Mouse (Mus musculus) liver, embryonic 16.5 days (tissue): ENCODE results near the gene Fars2. TPM values are rescaled to one million over a fixed set of nuclear protein-coding genes. Genes with fewer than 3 reads are reported as not detected.

ENCODE experiments used
- ATAC-seq: fragments of 200-750 bp; cut with Nextera tagmentation; 2 replicates; pipeline ENCODE4 v1.8.0; 2017; ENCODE audit warnings: low read depth, mild to moderate bottlenecking, moderate number of reproducible peaks, moderate library complexity
- H3K27ac ChIP-seq: fragments of 300-500 bp; sonication (generic); 2 replicates; pipeline ENCODE4 v1.5.1; 2014; ENCODE audit warnings: mild to moderate bottlenecking, low read length
- H3K27me3 ChIP-seq: fragments of 300-500 bp; sonication (generic); 2 replicates; pipeline ENCODE4 v1.6.1; 2014; ENCODE audit warnings: low read depth, low read length, mixed read lengths; ENCODE audit not compliant: control insufficient read depth, insufficient read depth
- H3K36me3 ChIP-seq: fragments of 300-500 bp; sonication (generic); 2 replicates; pipeline ENCODE4 v1.6.1; 2014; ENCODE audit warnings: mild to moderate bottlenecking; ENCODE audit not compliant: control insufficient read depth, insufficient read depth
- H3K4me1 ChIP-seq: fragments of 300-500 bp; sonication (generic); 2 replicates; pipeline ENCODE4 v1.6.1; 2014; ENCODE audit warnings: low read depth, low read length, mixed read lengths; ENCODE audit not compliant: control insufficient read depth
- H3K4me2 ChIP-seq: fragments of 300-500 bp; sonication (generic); 2 replicates; pipeline ENCODE4 v1.6.1; 2014; ENCODE audit warnings: low read depth, low read length, mixed read lengths
- H3K4me3 ChIP-seq: fragments of 300-500 bp; sonication (generic); 2 replicates; pipeline ENCODE4 v1.5.1; 2014; ENCODE audit warnings: low read depth, mild to moderate bottlenecking, low read length
- H3K9ac ChIP-seq: fragments of 300-500 bp; sonication (generic); 2 replicates; pipeline ENCODE4 v1.6.1; 2014; ENCODE audit warnings: low read depth, low read length
- H3K9me3 ChIP-seq: fragments of 300-500 bp; sonication (generic); replicated peaks from 2 replicates; pipeline ENCODE4 v1.6.1; 2016; ENCODE audit warnings: low read length; ENCODE audit not compliant: control insufficient read depth
- WGBS: fragments of 180-500 bp; shearing (Covaris S2); extraction: QIAGEN DNeasy Blood & Tissue Kit; methylation state at CpG from one replicate; pipeline ENCODE4 v1.1.7; 2014; ENCODE audit not compliant: insufficient replicate concordance; 5-methylcytosine and 5-hydroxymethylcytosine counted together
- polyA plus RNA-seq: library from polyadenylated mRNA; unstranded; fragments of >200 nt; fragmentation: Nextera tagmentation; extraction: Ambion mirVana; gene quantifications from 2 replicates; pipeline ENCODE4 v1.2.1, GENCODE M21; 2015

The Fars2 gene
- polyA plus RNA-seq, 1 experiment from 2014 or later, result 26.0 TPM

- whole genome bisulfite sequencing, result 2% methylated on average over 40 of the region's 40 CpGs
- Histone ChIP-seq H3K4me1 (peaks cover 3% of the 10 kb centered on the region), H3K4me2 (peak overlapping the region; percentile 41), H3K9me3 (no peaks in the 10 kb centered on the region), H3K4me3 (no peak overlapping the region), H3K36me3 (no peaks in the 10 kb centered on the region), H3K9ac (no peak overlapping the region), H3K27me3 (peaks cover 77% of the 10 kb centered on the region), H3K27ac (no peak overlapping the region)
- no peak for ATAC-seq
Measured at GRCm38 (mm10) chr13:36724533-36725470, 607.6 kb downstream of the Fars2 start.

- ATAC-seq, result no peak
- Histone ChIP-seq H3K27me3 (peaks cover 86% of the 10 kb centered on the region), H3K4me2 (no peak overlapping the region), H3K9ac (no peak overlapping the region), H3K36me3 (no peaks in the 10 kb centered on the region), H3K4me3 (no peak overlapping the region), H3K27ac (no peak overlapping the region), H3K9me3 (no peaks in the 10 kb centered on the region), H3K4me1 (peaks cover 3% of the 10 kb centered on the region)
- 5% methylated on average over 8 of the region's 8 CpGs for WGBS
Measured at GRCm38 (mm10) chr13:36725881-36726280, 608.7 kb downstream of the Fars2 start.

GRCm38 (mm10) chr13:36726551-36726950 lies 609.3 kb downstream of the Fars2 start:
- H3K9me3 ChIP-seq, result no peaks in the 10 kb centered on the region

GRCm38 (mm10) chr13:36726951-36727778 lies 610.0 kb downstream of the Fars2 start:
- Histone ChIP-seq H3K27ac (no peak overlapping the region), H3K4me3 (peak overlapping the region; percentile 28; the same call in 1 of the 2 replicates), H3K4me2 (peak overlapping the region; percentile 26; the same call in 1 of the 2 replicates), H3K9me3 (no peaks in the 10 kb centered on the region), H3K4me1 (peaks cover 3% of the 10 kb centered on the region), H3K36me3 (no peaks in the 10 kb centered on the region), H3K9ac (no peak overlapping the region), H3K27me3 (peaks cover 94% of the 10 kb centered on the region)
- no peak for ATAC-seq
- WGBS, result 2% methylated on average over 34 of the region's 34 CpGs

More at GRCm38 (mm10) chr13:36726551-36726950, 609.3 kb downstream of the Fars2 start:
- Histone ChIP-seq H3K36me3 (no peaks in the 10 kb centered on the region), H3K27me3 (peaks cover 92% of the 10 kb centered on the region), H3K9ac (no peak overlapping the region), H3K4me2 (no peak overlapping the region), H3K4me3 (no peak overlapping the region), H3K4me1 (peaks cover 3% of the 10 kb centered on the region), H3K27ac (no peak overlapping the region)
- ATAC-seq, result no peak
- 5% methylated on average over 24 of the region's 24 CpGs for WGBS

GRCm38 (mm10) chr13:36727779-36728470 lies 610.7 kb downstream of the Fars2 start:
- Histone ChIP-seq H3K9me3 (no peaks in the 10 kb centered on the region), H3K27ac (no peak overlapping the region), H3K4me2 (peak overlapping the region; percentile 26; the same call in 1 of the 2 replicates), H3K4me3 (peak overlapping the region; percentile 28; the same call in 1 of the 2 replicates), H3K27me3 (peaks cover 94% of the 10 kb centered on the region), H3K36me3 (no peaks in the 10 kb centered on the region), H3K9ac (no peak overlapping the region), H3K4me1 (peaks cover 3% of the 10 kb centered on the region)
- 2% methylated on average over 21 of the region's 23 CpGs for WGBS
- ATAC-seq, result no peak

- H3K36me3 ChIP-seq, result no peaks in the 10 kb centered on the region
- H3K27ac ChIP-seq, result no peak overlapping the region
- H3K9ac ChIP-seq, result no peak overlapping the region
- peaks cover 94% of the 10 kb centered on the region for H3K27me3 ChIP-seq
- H3K4me3 ChIP-seq, result no peak overlapping the region
- H3K4me1 ChIP-seq, result peaks cover 3% of the 10 kb centered on the region
- H3K4me2 ChIP-seq, result no peak overlapping the region
- ATAC-seq, result no peak
- WGBS, result 13% methylated on average over 5 of the region's 5 CpGs
- no peaks in the 10 kb centered on the region for H3K9me3 ChIP-seq
Measured at GRCm38 (mm10) chr13:36728509-36728908, 611.3 kb downstream of the Fars2 start.

GRCm38 (mm10) chr13:36729731-36730340 lies 612.6 kb downstream of the Fars2 start:
- no peak overlapping the region for H3K9ac ChIP-seq
- WGBS, result 14% methylated on average over 13 of the region's 13 CpGs
- peaks cover 94% of the 10 kb centered on the region for H3K27me3 ChIP-seq
- no peak overlapping the region for H3K4me2 ChIP-seq
- ATAC-seq, result no peak
- peaks cover 3% of the 10 kb centered on the region for H3K4me1 ChIP-seq
- H3K9me3 ChIP-seq, result no peaks in the 10 kb centered on the region
- H3K4me3 ChIP-seq, result no peak overlapping the region
- no peaks in the 10 kb centered on the region for H3K36me3 ChIP-seq
- H3K27ac ChIP-seq, result no peak overlapping the region

- no peak for ATAC-seq
- Histone ChIP-seq H3K36me3 (no peaks in the 10 kb centered on the region), H3K27me3 (peaks cover 94% of the 10 kb centered on the region), H3K9me3 (no peaks in the 10 kb centered on the region), H3K27ac (no peak overlapping the region), H3K4me2 (no peak overlapping the region), H3K4me3 (no peak overlapping the region), H3K4me1 (peaks cover 3% of the 10 kb centered on the region), H3K9ac (no peak overlapping the region)
- WGBS, result 16% methylated on average over 14 of the region's 14 CpGs
Measured at GRCm38 (mm10) chr13:36730341-36730761, 613.1 kb downstream of the Fars2 start.
